Mouse (Mus musculus): ENCODE results near the gene Fto. TPM values are rescaled to one million over a fixed set of nuclear protein-coding genes. Genes with fewer than 3 reads are reported as not detected.

Gene Fto
- polyA plus RNA-seq, 1 experiment from 2014 or later, result 16.4 TPM

- Histone ChIP-seq H3K9ac (no peak overlapping the region), H3K27me3 (no peaks in the 10 kb centered on the region), H3K4me3 (replicated peaks) (no peak overlapping the region), H3K4me1 (replicated peaks) (peaks cover 22% of the 10 kb centered on the region), H3K9me3 (replicated peaks) (no peaks in the 10 kb centered on the region), H3K4me2 (no peak overlapping the region), H3K36me3 (no peaks in the 10 kb centered on the region), H3K27ac (no peak overlapping the region)
- WGBS (ENCODE audit: insufficient replicate concordance), result 79% methylated on average over 16 of the region's 16 CpGs
- no peak for DNase-seq
- ATAC-seq (ENCODE audit: low read depth), result no peak
Observed at GRCm38 (mm10) chr8:91514752-91515478, 201.6 kb downstream of the Fto start.

GRCm38 (mm10) chr8:91516422-91516821 lies 203.1 kb downstream of the Fto start:
- H3K36me3 ChIP-seq, result no peaks in the 10 kb centered on the region
- H3K27me3 ChIP-seq, result no peaks in the 10 kb centered on the region
- ATAC-seq (ENCODE audit: low read depth), result no peak
- no peaks in the 10 kb centered on the region for H3K9me3 ChIP-seq (replicated peaks)
- H3K27ac ChIP-seq, result no peak overlapping the region
- no peak overlapping the region for H3K4me3 ChIP-seq (replicated peaks)
- WGBS (ENCODE audit: insufficient replicate concordance), result 56% methylated on average over 7 of the region's 7 CpGs
- H3K4me1 ChIP-seq (replicated peaks), result peaks cover 22% of the 10 kb centered on the region
- H3K9ac ChIP-seq, result no peak overlapping the region
- no peak for DNase-seq
- H3K4me2 ChIP-seq, result no peak overlapping the region

GRCm38 (mm10) chr8:91518085-91518484 lies 204.8 kb downstream of the Fto start:
- Histone ChIP-seq H3K9me3 (replicated peaks) (no peaks in the 10 kb centered on the region), H3K4me1 (replicated peaks) (peaks cover 22% of the 10 kb centered on the region), H3K27ac (0 out of 2 replicates have a peak overlapping the region, but pooled peaks have one; percentile 29), H3K9ac (no peak overlapping the region), H3K4me2 (no peak overlapping the region), H3K36me3 (no peaks in the 10 kb centered on the region), H3K27me3 (no peaks in the 10 kb centered on the region), H3K4me3 (replicated peaks) (no peak overlapping the region)
- peak; percentile 45; the same call in 1 of the 2 replicates for ATAC-seq (ENCODE audit: low read depth)
- no peak for DNase-seq
- 10% methylated on average over 6 of the region's 6 CpGs for WGBS (ENCODE audit: insufficient replicate concordance)

GRCm38 (mm10) chr8:91522201-91522600 lies 208.9 kb downstream of the Fto start:
- H3K9me3 ChIP-seq (replicated peaks), result no peaks in the 10 kb centered on the region
- DNase-seq (no peak), ATAC-seq (ENCODE audit: low read depth) (no peak)
- no peaks in the 10 kb centered on the region for H3K36me3 ChIP-seq
- no peak overlapping the region for H3K9ac ChIP-seq
- 75% methylated on average over 12 of the region's 12 CpGs for WGBS (ENCODE audit: insufficient replicate concordance)
- H3K27ac ChIP-seq, result no peak overlapping the region
- no peak overlapping the region for H3K4me3 ChIP-seq (replicated peaks)
- no peaks in the 10 kb centered on the region for H3K27me3 ChIP-seq
- H3K4me2 ChIP-seq, result no peak overlapping the region
- peaks cover 38% of the 10 kb centered on the region for H3K4me1 ChIP-seq (replicated peaks)

GRCm38 (mm10) chr8:91524056-91524864 lies 210.9 kb downstream of the Fto start:
- H3K27ac ChIP-seq, result no peak overlapping the region
- H3K36me3 ChIP-seq, result no peaks in the 10 kb centered on the region
- no peak overlapping the region for H3K4me3 ChIP-seq (replicated peaks)
- H3K4me2 ChIP-seq, result no peak overlapping the region
- no peaks in the 10 kb centered on the region for H3K9me3 ChIP-seq (replicated peaks)
- 66% methylated on average over 16 of the region's 16 CpGs for WGBS (ENCODE audit: insufficient replicate concordance)
- H3K4me1 ChIP-seq (replicated peaks), result peaks cover 20% of the 10 kb centered on the region
- no peak overlapping the region for H3K9ac ChIP-seq
- no peaks in the 10 kb centered on the region for H3K27me3 ChIP-seq
- ATAC-seq (ENCODE audit: low read depth) (no peak), DNase-seq (no peak)

- DNase-seq, result no peak
- no peaks in the 10 kb centered on the region for H3K9me3 ChIP-seq (replicated peaks)
- H3K27me3 ChIP-seq, result no peaks in the 10 kb centered on the region
- no peak for ATAC-seq (ENCODE audit: low read depth)
- no peak overlapping the region for H3K9ac ChIP-seq
- H3K4me1 ChIP-seq (replicated peaks), result peaks cover 23% of the 10 kb centered on the region
- no peak overlapping the region for H3K27ac ChIP-seq
- 54% methylated on average over 4 of the region's 4 CpGs for WGBS (ENCODE audit: insufficient replicate concordance)
- no peak overlapping the region for H3K4me2 ChIP-seq
- H3K36me3 ChIP-seq, result no peaks in the 10 kb centered on the region
- H3K4me3 ChIP-seq (replicated peaks), result no peak overlapping the region
Observed at GRCm38 (mm10) chr8:91524865-91525250, 211.5 kb downstream of the Fto start.

- no peaks in the 10 kb centered on the region for H3K9me3 ChIP-seq (replicated peaks)
- H3K4me2 ChIP-seq, result no peak overlapping the region
Observed at GRCm38 (mm10) chr8:91525342-91525817, 212.1 kb downstream of the Fto start.

GRCm38 (mm10) chr8:91528967-91529366 lies 215.6 kb downstream of the Fto start:
- Histone ChIP-seq H3K27ac (no peak overlapping the region), H3K9ac (no peak overlapping the region), H3K4me2 (no peak overlapping the region), H3K27me3 (no peaks in the 10 kb centered on the region), H3K9me3 (replicated peaks) (no peaks in the 10 kb centered on the region), H3K4me1 (replicated peaks) (peaks cover 32% of the 10 kb centered on the region), H3K4me3 (replicated peaks) (no peak overlapping the region), H3K36me3 (no peaks in the 10 kb centered on the region)
- DNase-seq, result no peak
- no peak for ATAC-seq (ENCODE audit: low read depth)
- WGBS (ENCODE audit: insufficient replicate concordance), result 72% methylated on average over 2 of the region's 2 CpGs

More at GRCm38 (mm10) chr8:91525342-91525817, 212.1 kb downstream of the Fto start:
- DNase-seq, result no peak
- Histone ChIP-seq H3K4me1 (replicated peaks) (peaks cover 23% of the 10 kb centered on the region), H3K9ac (no peak overlapping the region), H3K27me3 (no peaks in the 10 kb centered on the region), H3K36me3 (no peaks in the 10 kb centered on the region), H3K27ac (no peak overlapping the region), H3K4me3 (replicated peaks) (no peak overlapping the region)
- peak; percentile 18; the same call in 1 of the 2 replicates for ATAC-seq (ENCODE audit: low read depth)
- 62% methylated on average over 10 of the region's 10 CpGs for WGBS (ENCODE audit: insufficient replicate concordance)

GRCm38 (mm10) chr8:91529699-91530098 lies 216.4 kb downstream of the Fto start:
- H3K9ac ChIP-seq, result no peak overlapping the region
- ATAC-seq (ENCODE audit: low read depth), result no peak
- no peak overlapping the region for H3K4me3 ChIP-seq (replicated peaks)
- H3K27me3 ChIP-seq, result no peaks in the 10 kb centered on the region
- 73% methylated on average over 5 of the region's 5 CpGs for WGBS (ENCODE audit: insufficient replicate concordance)
- no peaks in the 10 kb centered on the region for H3K36me3 ChIP-seq
- H3K27ac ChIP-seq, result no peak overlapping the region
- no peak for DNase-seq
- peaks cover 36% of the 10 kb centered on the region for H3K4me1 ChIP-seq (replicated peaks)
- H3K4me2 ChIP-seq, result no peak overlapping the region
- H3K9me3 ChIP-seq (replicated peaks), result no peaks in the 10 kb centered on the region

GRCm38 (mm10) chr8:91530656-91531055 lies 217.3 kb downstream of the Fto start:
- Histone ChIP-seq H3K36me3 (no peaks in the 10 kb centered on the region), H3K4me2 (no peak overlapping the region), H3K4me3 (replicated peaks) (no peak overlapping the region), H3K27ac (no peak overlapping the region), H3K4me1 (replicated peaks) (peaks cover 31% of the 10 kb centered on the region), H3K27me3 (no peaks in the 10 kb centered on the region), H3K9me3 (replicated peaks) (no peaks in the 10 kb centered on the region), H3K9ac (no peak overlapping the region)
- ATAC-seq (ENCODE audit: low read depth) (no peak), DNase-seq (no peak)
- 75% methylated on average over 8 of the region's 8 CpGs for WGBS (ENCODE audit: insufficient replicate concordance)

GRCm38 (mm10) chr8:91531971-91532370 lies 218.6 kb downstream of the Fto start:
- Histone ChIP-seq H3K9ac (no peak overlapping the region), H3K4me2 (no peak overlapping the region), H3K4me3 (replicated peaks) (no peak overlapping the region), H3K27me3 (no peaks in the 10 kb centered on the region), H3K27ac (no peak overlapping the region), H3K36me3 (no peaks in the 10 kb centered on the region), H3K9me3 (replicated peaks) (no peaks in the 10 kb centered on the region), H3K4me1 (replicated peaks) (peaks cover 25% of the 10 kb centered on the region)
- WGBS (ENCODE audit: insufficient replicate concordance), result 37% methylated on average over 8 of the region's 8 CpGs
- ATAC-seq (ENCODE audit: low read depth) (no peak), DNase-seq (peak; percentile 31)

All from liver, embryonic 13.5 days (tissue).